Mouse (Mus musculus) frontal cortex, postnatal 10 days (tissue): Measurements from ENCODE around the gene Cyp24a1.

Experiments
- DNase-seq, 2 experiments: peaks; one replicate each; pipeline ENCODE4 v3.0.0; 2022; ENCODE audit warnings: low spot score in 2 of 2, mixed read lengths in 1 of 2

Gene Cyp24a1

DNA sequence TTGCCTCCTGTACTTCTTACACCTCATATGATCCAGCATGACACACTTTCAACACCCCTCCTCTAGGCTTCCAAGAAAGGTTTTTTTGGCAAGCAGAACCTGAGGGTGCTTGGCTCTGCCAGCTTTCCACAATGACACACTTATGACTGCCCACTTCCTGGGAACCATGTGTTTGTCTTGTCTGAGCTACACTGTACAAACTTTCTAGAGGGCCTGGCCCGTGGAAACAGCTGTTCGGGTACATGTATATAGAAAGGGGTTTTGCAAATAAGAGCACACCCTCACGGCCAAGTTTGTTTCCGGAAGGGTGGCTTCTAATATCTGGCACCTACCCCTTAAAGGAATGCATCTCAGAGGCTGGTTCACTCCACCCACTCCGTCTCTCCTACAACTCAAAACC lies 51.1 kb downstream of the Cyp24a1 start:
- DNase-seq = no peak

DNA sequence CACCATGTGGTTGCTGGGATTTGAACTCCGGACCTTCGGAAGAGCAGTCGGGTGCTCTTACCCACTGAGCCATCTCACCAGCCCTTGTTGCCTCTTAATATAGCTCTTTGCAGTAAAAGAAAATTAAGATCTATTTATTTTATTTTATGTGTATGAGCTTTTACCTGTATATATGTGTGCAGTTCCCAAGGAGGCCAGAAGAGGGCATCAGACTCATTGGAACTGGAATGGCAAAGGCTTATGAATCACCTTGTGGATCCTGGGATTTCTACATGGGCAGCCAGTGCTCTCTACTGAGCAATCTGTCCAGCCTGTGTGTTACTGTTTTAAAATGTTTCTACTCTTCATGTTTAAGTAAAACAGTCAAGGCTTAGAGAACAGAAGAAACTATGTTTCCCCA lies 54.4 kb downstream of the Cyp24a1 start:
- DNase-seq = no peak

DNA sequence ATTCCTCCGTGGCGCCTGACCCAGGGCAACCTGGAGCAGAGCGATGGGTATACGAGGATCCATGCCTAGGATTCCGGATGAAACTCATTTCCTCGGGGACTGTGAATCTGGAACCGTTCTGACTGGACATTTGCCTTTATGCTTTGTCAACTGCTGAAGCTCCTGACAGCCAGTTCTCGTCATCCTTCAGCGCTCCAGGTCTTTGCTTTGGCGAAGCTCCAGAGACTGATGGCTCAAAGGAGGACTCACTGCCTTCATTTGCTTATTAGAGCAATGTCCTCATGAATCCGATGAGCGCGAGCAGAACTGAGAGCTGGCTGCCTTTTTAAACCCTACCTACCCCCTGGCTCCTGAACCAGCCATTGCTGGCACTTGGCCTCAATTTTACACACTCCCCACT lies 58.2 kb downstream of the Cyp24a1 start:
- no peak for DNase-seq

DNA sequence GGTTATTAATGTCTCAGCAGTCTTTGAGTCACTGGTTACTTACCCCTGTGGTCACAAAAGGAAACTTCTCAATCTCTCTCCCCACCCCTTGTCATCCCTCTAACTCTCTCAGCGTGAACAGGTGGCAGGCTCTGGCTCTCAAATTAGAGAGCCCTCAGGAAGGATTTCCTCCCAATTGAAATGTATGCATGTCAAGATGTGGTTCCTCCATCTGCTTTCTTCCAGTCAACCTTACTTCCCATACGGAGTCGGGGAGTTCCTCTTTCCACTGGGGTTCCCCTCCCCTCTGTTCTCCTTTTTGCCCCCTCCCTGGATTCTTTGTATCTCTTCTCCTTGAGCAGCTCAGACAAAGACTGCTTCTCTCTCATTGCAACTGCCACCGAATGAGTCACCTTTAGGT lies 60.7 kb downstream of the Cyp24a1 start:
- no peak for DNase-seq
